Mouse (Mus musculus): ENCODE measurements around the gene Gspt2. TPM values are rescaled to one million over a fixed set of nuclear protein-coding genes. Genes with fewer than 3 reads are reported as not detected.
"Not testable (repeated sequence)": the region's sequence is repeated elsewhere in the genome, so short reads cannot be mapped to it uniquely, and the experiment has no call there.

Gspt2 gene
- 9.8 and 11.3 TPM in 2 replicates for polyA plus RNA-seq (2014; fragmentation: Nextera tagmentation; extraction: Ambion mirVana)

- 19% methylated on average over 43 of the region's 53 CpGs for WGBS
- peak within 1 kb of the TSS; percentile 55 for H3K4me3 ChIP-seq (ENCODE audit: low read depth, low read length)
- H3K4me2 ChIP-seq (ENCODE audit: low read depth, low read length, severe bottlenecking), result peak within 1 kb of the TSS; percentile 47
- ATAC-seq (replicated peaks; ENCODE audit: low FRiP score) (peak; percentile 91), DNase-seq (ENCODE audit: low spot score) (peak; percentile 74)
- peaks cover 2% of the 10 kb centered on the region; the same call in 1 of the 2 replicates for H3K27me3 ChIP-seq (ENCODE audit: control insufficient read depth, insufficient read depth, low read length)
- peak within 1 kb of the TSS; percentile 67 for H3K9ac ChIP-seq (ENCODE audit: low read length)
- peak within 1 kb of the TSS; percentile 25; the same call in 1 of the 2 replicates for H3K27ac ChIP-seq (ENCODE audit: low read depth, low read length)
- H3K9me3 ChIP-seq (ENCODE audit: control insufficient read depth, low read length), result no peaks in the 10 kb centered on the region
- no peaks in the 10 kb centered on the region for H3K36me3 ChIP-seq (ENCODE audit: control insufficient read depth, insufficient read depth, low read length)
- H3K4me1 ChIP-seq (replicated peaks; ENCODE audit: control insufficient read depth, insufficient read depth, low read length), result no peaks in the 10 kb centered on the region
Measured at GRCm38 (mm10) chrX:94635961-94636563, at the start of gene Gspt2. Gene Gspt2 (plus strand): TSS chrX:94636069.

- peak; percentile 80 for DNase-seq (ENCODE audit: low spot score)
- Histone ChIP-seq H3K27me3 (ENCODE audit: control insufficient read depth, insufficient read depth, low read length) (peaks cover 3% of the 10 kb centered on the region; the same call in 1 of the 2 replicates), H3K4me3 (ENCODE audit: low read depth, low read length) (no peak overlapping the region; the same call in 1 of the 2 replicates), H3K4me2 (ENCODE audit: low read depth, low read length, severe bottlenecking) (peak overlapping the region; percentile 24), H3K27ac (ENCODE audit: low read depth, low read length) (no peak overlapping the region), H3K9ac (ENCODE audit: low read length) (no peak overlapping the region), H3K9me3 (ENCODE audit: control insufficient read depth, low read length) (no peaks in the 10 kb centered on the region), H3K36me3 (ENCODE audit: control insufficient read depth, insufficient read depth, low read length) (no peaks in the 10 kb centered on the region), H3K4me1 (replicated peaks; ENCODE audit: control insufficient read depth, insufficient read depth, low read length) (no peaks in the 10 kb centered on the region)
- 33% methylated on average over 13 of the region's 13 CpGs for WGBS
- ATAC-seq (replicated peaks; ENCODE audit: low FRiP score), result peak; percentile 92
Measured at GRCm38 (mm10) chrX:94624835-94625803, 10.8 kb upstream of the Gspt2 start.

GRCm38 (mm10) chrX:94636911-94637310 lies 1.0 kb downstream of the Gspt2 start:
- Histone ChIP-seq H3K27me3 (ENCODE audit: control insufficient read depth, insufficient read depth, low read length) (peaks cover 2% of the 10 kb centered on the region; the same call in 1 of the 2 replicates), H3K27ac (ENCODE audit: low read depth, low read length) (no peak overlapping the region), H3K4me2 (ENCODE audit: low read depth, low read length, severe bottlenecking) (peak overlapping the region; percentile 47), H3K9ac (ENCODE audit: low read length) (0 out of 2 replicates have a peak overlapping the region, but pooled peaks have one; percentile 67), H3K4me3 (ENCODE audit: low read depth, low read length) (peak overlapping the region; percentile 55; the same call in 1 of the 2 replicates), H3K36me3 (ENCODE audit: control insufficient read depth, insufficient read depth, low read length) (no peaks in the 10 kb centered on the region), H3K4me1 (replicated peaks; ENCODE audit: control insufficient read depth, insufficient read depth, low read length) (no peaks in the 10 kb centered on the region), H3K9me3 (ENCODE audit: control insufficient read depth, low read length) (no peaks in the 10 kb centered on the region)
- 67% methylated on average over 8 of the region's 8 CpGs for WGBS
- DNase-seq (ENCODE audit: low spot score) (no peak), ATAC-seq (replicated peaks; ENCODE audit: low FRiP score) (no peak)

- DNase-seq (ENCODE audit: low spot score) (no peak), ATAC-seq (replicated peaks; ENCODE audit: low FRiP score) (no peak)
- Histone ChIP-seq H3K9me3 (ENCODE audit: control insufficient read depth, low read length) (no peaks in the 10 kb centered on the region), H3K4me1 (replicated peaks; ENCODE audit: control insufficient read depth, insufficient read depth, low read length) (no peaks in the 10 kb centered on the region), H3K9ac (ENCODE audit: low read length) (no peak overlapping the region), H3K36me3 (ENCODE audit: control insufficient read depth, insufficient read depth, low read length) (no peaks in the 10 kb centered on the region), H3K4me3 (ENCODE audit: low read depth, low read length) (no peak overlapping the region), H3K4me2 (ENCODE audit: low read depth, low read length, severe bottlenecking) (no peak overlapping the region), H3K27ac (ENCODE audit: low read depth, low read length) (no peak overlapping the region), H3K27me3 (ENCODE audit: control insufficient read depth, insufficient read depth, low read length) (no peaks in the 10 kb centered on the region)
Measured at GRCm38 (mm10) chrX:94648541-94648940, 12.7 kb downstream of the Gspt2 start.

GRCm38 (mm10) chrX:94657734-94658133 lies 21.9 kb downstream of the Gspt2 start:
- 61% methylated on average over 2 of the region's 2 CpGs for WGBS

GRCm38 (mm10) chrX:94670814-94671213 lies 34.9 kb downstream of the Gspt2 start:
- Histone ChIP-seq H3K4me3 (ENCODE audit: low read depth, low read length) (no peak overlapping the region), H3K4me1 (replicated peaks; ENCODE audit: control insufficient read depth, insufficient read depth, low read length) (no peaks in the 10 kb centered on the region), H3K27me3 (ENCODE audit: control insufficient read depth, insufficient read depth, low read length) (no peaks in the 10 kb centered on the region), H3K27ac (ENCODE audit: low read depth, low read length) (no peak overlapping the region), H3K9ac (ENCODE audit: low read length) (no peak overlapping the region), H3K4me2 (ENCODE audit: low read depth, low read length, severe bottlenecking) (no peak overlapping the region), H3K36me3 (ENCODE audit: control insufficient read depth, insufficient read depth, low read length) (no peaks in the 10 kb centered on the region), H3K9me3 (ENCODE audit: control insufficient read depth, low read length) (no peaks in the 10 kb centered on the region)
- WGBS, result 61% methylated on average over 4 of the region's 4 CpGs
- ATAC-seq (replicated peaks; ENCODE audit: low FRiP score) (no peak), DNase-seq (ENCODE audit: low spot score) (no peak)

More at GRCm38 (mm10) chrX:94657734-94658133, 21.9 kb downstream of the Gspt2 start:
- Histone ChIP-seq H3K36me3 (ENCODE audit: control insufficient read depth, insufficient read depth, low read length) (no peaks in the 10 kb centered on the region), H3K9ac (ENCODE audit: low read length) (no peak overlapping the region), H3K4me2 (ENCODE audit: low read depth, low read length, severe bottlenecking) (no peak overlapping the region), H3K4me1 (replicated peaks; ENCODE audit: control insufficient read depth, insufficient read depth, low read length) (no peaks in the 10 kb centered on the region), H3K27me3 (ENCODE audit: control insufficient read depth, insufficient read depth, low read length) (no peaks in the 10 kb centered on the region), H3K27ac (ENCODE audit: low read depth, low read length) (no peak overlapping the region), H3K9me3 (ENCODE audit: control insufficient read depth, low read length) (no peaks in the 10 kb centered on the region), H3K4me3 (ENCODE audit: low read depth, low read length) (no peak overlapping the region)
- DNase-seq (ENCODE audit: low spot score) (no peak), ATAC-seq (replicated peaks; ENCODE audit: low FRiP score) (no peak)

GRCm38 (mm10) chrX:94674977-94675376 lies 39.1 kb downstream of the Gspt2 start:
- 48% methylated on average over 4 of the region's 4 CpGs for WGBS
- no peaks in the 10 kb centered on the region for H3K4me1 ChIP-seq (replicated peaks; ENCODE audit: control insufficient read depth, insufficient read depth, low read length)
- H3K9ac ChIP-seq (ENCODE audit: low read length), result no peak overlapping the region
- H3K36me3 ChIP-seq (ENCODE audit: control insufficient read depth, insufficient read depth, low read length), result no peaks in the 10 kb centered on the region
- H3K27me3 ChIP-seq (ENCODE audit: control insufficient read depth, insufficient read depth, low read length), result no peaks in the 10 kb centered on the region
- H3K9me3 ChIP-seq (ENCODE audit: control insufficient read depth, low read length), result no peaks in the 10 kb centered on the region
- no peak overlapping the region for H3K4me3 ChIP-seq (ENCODE audit: low read depth, low read length)
- DNase-seq (ENCODE audit: low spot score), result peak; percentile 57
- no peak overlapping the region for H3K27ac ChIP-seq (ENCODE audit: low read depth, low read length)
- no peak for ATAC-seq (replicated peaks; ENCODE audit: low FRiP score)
- H3K4me2 ChIP-seq (ENCODE audit: low read depth, low read length, severe bottlenecking), result no peak overlapping the region

GRCm38 (mm10) chrX:94681581-94681980 lies 45.7 kb downstream of the Gspt2 start:
- not testable (repeated sequence) for H3K4me3 ChIP-seq (ENCODE audit: low read depth, low read length); ATAC-seq (replicated peaks; ENCODE audit: low FRiP score); DNase-seq (ENCODE audit: low spot score); H3K4me1 ChIP-seq (replicated peaks; ENCODE audit: control insufficient read depth, insufficient read depth, low read length); H3K36me3 ChIP-seq (ENCODE audit: control insufficient read depth, insufficient read depth, low read length); H3K9me3 ChIP-seq (ENCODE audit: control insufficient read depth, low read length); H3K4me2 ChIP-seq (ENCODE audit: low read depth, low read length, severe bottlenecking); H3K27ac ChIP-seq (ENCODE audit: low read depth, low read length); H3K27me3 ChIP-seq (ENCODE audit: control insufficient read depth, insufficient read depth, low read length); H3K9ac ChIP-seq (ENCODE audit: low read length)
- WGBS, result no CpG with 5 or more reads among the region's 2 CpGs

Data from forebrain, embryonic 11.5 days (tissue).